Mouse (Mus musculus) G1E (cell line): ENCODE data around the gene Sqstm1.

Experiments used
- CTCF ChIP-seq: IDR thresholded peaks from 2 replicates; pipeline ENCODE4 v1.5.1; 2012; ENCODE audit warnings: low read depth, low read length, inconsistent platforms, mixed read lengths
- GATA2 ChIP-seq: IDR thresholded peaks from 2 replicates; pipeline ENCODE4 v1.6.1; 2012; ENCODE audit warnings: low read depth, low read length, inconsistent platforms, borderline replicate concordance
- POLR2AphosphoS5 ChIP-seq: IDR thresholded peaks from 2 replicates; pipeline ENCODE4 v1.6.1; 2012; ENCODE audit warnings: low read depth, low read length, inconsistent platforms; ENCODE audit not compliant: insufficient replicate concordance
- TAL1 ChIP-seq: conservative IDR thresholded peaks from 2 replicates; pipeline ENCODE4 v1.6.1; 2012; ENCODE audit warnings: low read depth, low read length, inconsistent platforms, mixed read lengths

GRCm38 (mm10) chr11:50212060-50212739 lies 1.6 kb upstream of the Sqstm1 start:
- no peak for TF ChIP-seq CTCF
- TF ChIP-seq GATA2, result no peak
- no peak for TF ChIP-seq TAL1
- TF ChIP-seq POLR2AphosphoS5, result no peak
